Mouse (Mus musculus): ENCODE results near the gene Slc7a1.

DNA sequence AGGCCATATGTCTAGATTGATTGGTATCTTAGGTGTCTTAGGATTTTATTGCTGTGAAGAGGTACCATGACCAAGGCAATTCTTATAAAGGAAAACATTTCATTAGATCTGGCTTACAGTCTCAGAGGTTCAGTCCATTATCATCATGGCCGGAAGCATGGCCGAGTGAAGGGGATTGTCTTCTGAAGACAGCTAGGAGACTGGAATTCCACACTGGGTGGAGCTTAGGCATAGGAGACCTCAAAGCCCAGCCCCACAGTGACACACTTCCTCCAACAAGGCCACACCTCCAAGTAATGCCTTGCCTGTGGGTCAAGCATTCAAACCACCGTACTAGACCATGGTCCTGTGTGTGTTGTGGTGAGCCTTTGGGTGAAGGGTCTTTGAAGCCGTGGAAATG, 12.8 kb upstream of the Slc7a1 start:
- no peak for TF ChIP-seq CTCF (IDR thresholded peaks at IDR 0.05; ENCODE audit: control insufficient read depth, insufficient read depth, low read length)
- TF ChIP-seq POLR2A (IDR thresholded peaks at IDR 0.05; ENCODE audit: borderline replicate concordance, control insufficient read depth, low read depth, low read length): no peak

All from bone marrow, adult 2 months (tissue).